Mouse (Mus musculus) telencephalon, adult 2 months (tissue): Measurements from ENCODE around the gene H2-M10.3.
"Not testable (repeated sequence)": the region's sequence is repeated elsewhere in the genome, so short reads cannot be mapped to it uniquely, and the experiment has no call there.

ENCODE experiments used
- DNase-seq: peaks from one replicate; pipeline ENCODE4 v3.0.0-alpha.2; 2011; ENCODE audit warnings: low read depth, low spot score

H2-M10.3 gene

DNA sequence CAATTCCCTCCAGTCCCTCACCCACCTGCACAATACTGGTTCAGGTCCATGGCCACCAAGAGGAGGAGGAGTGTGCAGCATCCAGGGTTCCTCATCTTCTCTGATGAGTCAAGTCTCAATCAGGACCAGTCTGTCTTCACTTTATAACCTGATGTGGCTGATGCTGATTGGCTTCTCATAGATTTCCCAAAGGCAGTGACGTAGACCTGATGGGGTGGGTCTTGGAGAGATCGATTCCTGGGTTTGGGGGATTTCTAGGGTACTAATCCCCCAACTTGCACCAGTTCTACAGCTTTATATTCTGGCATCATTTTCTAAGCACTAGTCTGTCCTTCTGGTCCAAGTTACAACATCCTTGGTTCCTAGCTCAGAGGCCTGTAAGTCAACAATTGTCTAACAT lies at the start of gene H2-M10.3:
Gene H2-M10.3 (minus strand): TSS at position 101 of the 400 bp plus-strand sequence.
- DNase-seq = not testable (repeated sequence)

- no peak for DNase-seq
Measured at GRCm38 (mm10) chr17:36417416-36417815, 49.2 kb upstream of the H2-M10.3 start.

DNA sequence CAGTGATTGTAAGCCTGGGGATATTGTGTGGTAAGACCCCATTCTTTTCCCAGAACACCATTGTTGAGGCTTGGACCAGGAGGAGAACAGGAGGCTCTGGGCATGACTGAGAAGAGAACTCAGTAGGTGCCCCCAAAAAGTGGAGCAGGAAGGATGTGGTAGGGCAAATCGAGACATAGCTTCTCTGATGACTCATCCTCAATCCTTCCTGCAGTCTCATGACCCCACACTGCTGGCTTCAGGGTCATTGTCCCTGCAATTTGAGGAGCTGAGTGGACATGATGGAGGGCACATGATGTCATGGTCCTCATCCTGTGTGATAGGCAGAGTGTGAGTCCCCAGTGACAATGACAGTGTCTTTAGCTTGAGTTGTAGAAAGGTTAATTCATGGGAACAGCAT lies 47.2 kb upstream of the H2-M10.3 start:
- no peak for DNase-seq

GRCm38 (mm10) chr17:36414361-36414760 lies 46.1 kb upstream of the H2-M10.3 start:
- no peak for DNase-seq

DNA sequence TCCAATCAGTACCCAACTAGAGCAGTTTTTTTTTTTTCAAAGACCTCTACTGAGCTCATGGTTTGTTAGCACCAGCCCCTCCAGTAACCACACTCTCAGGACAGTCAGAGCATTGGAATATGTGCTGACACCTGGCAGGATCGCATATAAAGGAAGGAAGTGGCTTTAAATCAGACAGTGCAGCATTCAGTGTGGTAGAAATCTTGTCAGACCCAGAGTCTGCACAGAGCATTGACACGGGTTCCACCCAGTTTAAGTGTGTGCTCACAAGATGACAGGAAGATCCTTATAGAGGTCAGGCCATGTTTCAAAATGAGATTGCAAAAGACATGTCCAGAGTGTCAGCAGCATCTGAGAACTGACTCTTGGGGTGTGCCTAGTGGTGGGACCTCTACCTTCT lies 21.7 kb upstream of the H2-M10.3 start:
- no peak for DNase-seq

- not testable (repeated sequence) for DNase-seq
Measured at GRCm38 (mm10) chr17:36362404-36362803, 5.8 kb downstream of the H2-M10.3 start.

- DNase-seq = not testable (repeated sequence)
Measured at GRCm38 (mm10) chr17:36357512-36357911, 10.7 kb downstream of the H2-M10.3 start.

- DNase-seq = no peak
Measured at GRCm38 (mm10) chr17:36355763-36356162, 12.5 kb downstream of the H2-M10.3 start.

DNA sequence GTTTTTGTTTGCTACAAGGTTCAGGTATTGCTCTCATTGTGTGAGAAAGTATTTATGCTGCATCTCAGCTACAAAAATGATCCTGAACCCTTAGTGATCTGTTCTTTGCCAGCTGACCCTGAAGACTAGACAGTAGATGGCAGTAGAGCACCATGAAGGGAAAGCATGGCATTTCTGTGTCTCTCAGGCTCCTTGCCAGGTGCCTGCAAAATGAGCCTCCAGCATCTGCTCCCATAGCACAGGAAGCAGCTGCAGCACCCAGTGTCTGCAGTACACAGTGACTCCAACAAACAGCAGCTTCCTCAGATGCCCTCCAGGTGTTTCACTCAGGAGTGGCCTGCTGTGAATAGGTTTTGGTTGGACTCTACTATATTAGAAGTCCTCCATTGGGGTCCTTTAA lies 12.9 kb downstream of the H2-M10.3 start:
- DNase-seq = peak; percentile 34

- no peak for DNase-seq
Measured at GRCm38 (mm10) chr17:36326055-36326454, 42.2 kb downstream of the H2-M10.3 start, which contains the start of gene H2-M10.1. Gene H2-M10.1 (minus strand): TSS chr17:36326155.

DNA sequence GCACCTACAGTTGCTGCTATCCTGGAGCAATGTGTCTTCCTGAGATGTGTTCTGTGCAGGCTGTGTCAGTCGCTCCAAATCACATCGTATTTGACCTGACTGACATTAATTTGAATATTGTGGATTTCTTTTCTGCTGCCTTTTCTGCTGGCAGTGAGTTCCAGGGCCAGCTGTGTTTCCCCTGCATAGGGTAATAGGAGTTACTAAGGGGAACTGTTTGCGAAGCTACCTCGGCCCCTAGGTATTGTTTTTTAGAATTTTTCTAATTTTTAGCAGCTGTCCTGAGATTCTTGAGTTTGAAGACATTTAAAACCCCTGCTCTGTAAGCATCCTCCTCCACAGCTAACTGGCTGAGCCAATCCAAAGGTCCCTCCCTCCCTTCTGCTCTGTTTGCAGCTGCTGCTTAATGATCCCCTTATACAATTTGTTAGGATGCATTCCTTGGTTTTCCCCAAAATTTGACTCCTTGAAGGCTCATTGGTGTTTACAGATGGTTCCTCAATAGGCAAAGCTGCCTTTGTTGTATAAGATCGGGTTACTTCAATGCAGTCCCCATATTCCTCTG lies 52.4 kb downstream of the H2-M10.3 start:
- peak; percentile 6 for DNase-seq

DNA sequence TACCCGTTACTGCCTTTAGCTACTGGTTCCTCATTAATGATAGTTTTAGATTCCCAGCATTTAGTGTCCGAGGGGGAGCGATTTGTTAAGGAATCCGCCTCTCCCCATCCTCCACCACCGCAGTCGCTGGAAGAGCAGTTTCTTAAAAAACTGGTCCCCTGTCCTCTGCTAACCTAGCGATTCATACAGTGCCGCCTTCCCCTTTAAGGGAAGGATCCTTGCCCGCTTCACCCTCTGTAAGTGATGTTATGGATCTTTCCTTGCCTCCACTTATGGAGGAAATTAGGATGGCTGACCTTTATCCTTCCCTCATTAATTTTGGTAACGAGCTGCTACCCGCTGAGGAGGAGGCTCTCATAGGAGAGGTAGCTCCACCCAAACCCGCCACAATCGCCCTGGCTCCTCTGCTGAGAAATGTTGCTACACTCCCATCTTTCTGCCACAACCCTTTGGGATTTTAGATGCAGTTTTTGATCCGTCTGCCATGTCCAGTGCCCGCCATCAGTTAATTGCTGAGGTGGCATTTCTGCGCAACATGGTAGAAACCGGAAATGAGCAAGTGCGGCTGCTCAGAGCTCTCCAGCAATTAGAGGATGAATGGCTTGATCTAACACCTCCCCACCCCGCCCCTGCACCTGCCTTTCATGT lies 53.1 kb downstream of the H2-M10.3 start:
- peak; percentile 83 for DNase-seq
